In genomic region chr9:99846820-99847219, GRCm38 (mm10) we compare ENCODE assay signal across 8 mouse cellular contexts. TPM values are rescaled to one million over a fixed set of nuclear protein-coding genes. Genes with fewer than 3 reads are reported as not detected.
DNase-seq lines count a peak whose midpoint lies in the region; ATAC-seq and TF ChIP-seq lines count a peak whose summit lies in the region.

No protein-coding gene starts in this region.

- H3K4me2 ChIP-seq in midbrain, embryonic 16.5 days (ENCODE audit: low read length) = no peak overlapping the region
- H3K4me2 ChIP-seq in hindbrain, embryonic 14.5 days (replicated peaks) = no peak overlapping the region
- H3K4me2 ChIP-seq in neural tube, embryonic 11.5 days (ENCODE audit: low read depth) = no peak overlapping the region

- intact Hi-C loops in left cerebral cortex, postnatal 14 days (cut with DNase I) = loop anchor here (2.0 to 10.0 kb wide), 5 partner anchors 80 to 600 kb away; no protein-coding TSS in a partner anchor

- no peak for ATAC-seq in midbrain, embryonic 16.5 days
- ATAC-seq in hindbrain, embryonic 14.5 days (ENCODE audit: low FRiP score) = no peak
- no peak for ATAC-seq in neural tube, embryonic 11.5 days (ENCODE audit: insufficient read depth, low FRiP score, low TSS enrichment)

- no peak for TF ChIP-seq POLR2A in bone marrow, adult 2 months (IDR thresholded peaks at IDR 0.05; ENCODE audit: borderline replicate concordance, control insufficient read depth, low read depth, low read length)

- no peak overlapping the region for H3K27ac ChIP-seq in midbrain, embryonic 10.5 days (replicated peaks)
- H3K27ac ChIP-seq in midbrain, embryonic 16.5 days (ENCODE audit: low read length) = no peak overlapping the region
- H3K27ac ChIP-seq in bone marrow, adult 2 months (ENCODE audit: control insufficient read depth, insufficient read depth, low read depth, low read length, poor library complexity) = no peak overlapping the region
- H3K27ac ChIP-seq in hindbrain, embryonic 14.5 days = no peak overlapping the region
- H3K27ac ChIP-seq in neural tube, embryonic 11.5 days (ENCODE audit: low read depth, low read length) = no peak overlapping the region

- H3K4me3 ChIP-seq in midbrain, embryonic 10.5 days = no peak overlapping the region
- H3K4me3 ChIP-seq in midbrain, embryonic 16.5 days (ENCODE audit: low read depth, low read length) = no peak overlapping the region
- no peak overlapping the region for H3K4me3 ChIP-seq in bone marrow, adult 2 months (replicated peaks; ENCODE audit: control insufficient read depth, low read depth, low read length)
- no peak overlapping the region for H3K4me3 ChIP-seq in hindbrain, embryonic 14.5 days (replicated peaks; ENCODE audit: low read length)
- H3K4me3 ChIP-seq in neural tube, embryonic 11.5 days (ENCODE audit: low read depth, low read length) = no peak overlapping the region

- no peaks in the 10 kb centered on the region for H3K9me3 ChIP-seq in midbrain, embryonic 10.5 days (replicated peaks)
- no peaks in the 10 kb centered on the region for H3K9me3 ChIP-seq in midbrain, embryonic 16.5 days (replicated peaks; ENCODE audit: control insufficient read depth, low read length, poor library complexity, severe bottlenecking)
- no peaks in the 10 kb centered on the region for H3K9me3 ChIP-seq in hindbrain, embryonic 14.5 days (ENCODE audit: control insufficient read depth, low read length)
- H3K9me3 ChIP-seq in neural tube, embryonic 11.5 days (ENCODE audit: control insufficient read depth, low read length) = no peaks in the 10 kb centered on the region

- peak; percentile 81 for DNase-seq in midbrain, embryonic 10.5 days (ENCODE audit: low spot score)
- DNase-seq in fibroblast of lung, adult 2 months (ENCODE audit: low read depth) = peak; percentile 22
- DNase-seq in hindbrain, embryonic 14.5 days (ENCODE audit: low spot score) = peak; percentile 94
- DNase-seq in left cerebral cortex, postnatal 14 days (ENCODE audit: low spot score in 2 of 2) = peak; percentile 73 to 88
- peak; percentile 81 for DNase-seq in neural tube, embryonic 11.5 days (ENCODE audit: low spot score)
- peak; percentile 73 for DNase-seq in thymus, postnatal 4 days

- H3K27me3 ChIP-seq in midbrain, embryonic 10.5 days (ENCODE audit: low read depth, poor library complexity, severe bottlenecking) = peaks cover 42% of the 10 kb centered on the region
- no peaks in the 10 kb centered on the region for H3K27me3 ChIP-seq in midbrain, embryonic 16.5 days (ENCODE audit: control insufficient read depth, insufficient read depth, low read depth, low read length)
- no peaks in the 10 kb centered on the region for H3K27me3 ChIP-seq in hindbrain, embryonic 14.5 days (ENCODE audit: control insufficient read depth, insufficient read depth, low read length)
- no peaks in the 10 kb centered on the region for H3K27me3 ChIP-seq in neural tube, embryonic 11.5 days (ENCODE audit: control insufficient read depth, insufficient read depth, low read length)

- WGBS in midbrain, embryonic 10.5 days = 1% methylated on average over 4 of the region's 4 CpGs
- 3% methylated on average over 4 of the region's 4 CpGs for WGBS in midbrain, embryonic 16.5 days
- WGBS in bone marrow, adult 2 months = 1% methylated on average over 4 of the region's 4 CpGs
- 1% methylated on average over 4 of the region's 4 CpGs for WGBS in hindbrain, embryonic 14.5 days
- WGBS in neural tube, embryonic 11.5 days = 2% methylated on average over 4 of the region's 4 CpGs

- no peaks in the 10 kb centered on the region for H3K36me3 ChIP-seq in midbrain, embryonic 10.5 days
- no peaks in the 10 kb centered on the region for H3K36me3 ChIP-seq in midbrain, embryonic 16.5 days (ENCODE audit: control insufficient read depth, insufficient read depth, low read length)
- H3K36me3 ChIP-seq in hindbrain, embryonic 14.5 days (replicated peaks; ENCODE audit: control insufficient read depth, insufficient read depth) = no peaks in the 10 kb centered on the region
- H3K36me3 ChIP-seq in neural tube, embryonic 11.5 days (ENCODE audit: control insufficient read depth, insufficient read depth, low read length) = no peaks in the 10 kb centered on the region

- peak; percentile 73 for TF ChIP-seq CTCF in bone marrow, adult 2 months (IDR thresholded peaks at IDR 0.05; ENCODE audit: control insufficient read depth, insufficient read depth, low read length)

- peaks cover 6% of the 10 kb centered on the region; the same call in 1 of the 2 replicates for H3K4me1 ChIP-seq in midbrain, embryonic 10.5 days
- H3K4me1 ChIP-seq in midbrain, embryonic 16.5 days (ENCODE audit: control insufficient read depth, insufficient read depth, low read length) = no peaks in the 10 kb centered on the region
- H3K4me1 ChIP-seq in bone marrow, adult 2 months (ENCODE audit: control insufficient read depth, insufficient read depth, low read length) = no peaks in the 10 kb centered on the region
- H3K4me1 ChIP-seq in hindbrain, embryonic 14.5 days (replicated peaks; ENCODE audit: control insufficient read depth, insufficient read depth, low read length) = no peaks in the 10 kb centered on the region
- no peaks in the 10 kb centered on the region for H3K4me1 ChIP-seq in neural tube, embryonic 11.5 days (ENCODE audit: control insufficient read depth, insufficient read depth, low read length)

- no peak overlapping the region for H3K9ac ChIP-seq in midbrain, embryonic 16.5 days (ENCODE audit: low read depth, low read length)
- no peak overlapping the region for H3K9ac ChIP-seq in hindbrain, embryonic 14.5 days
- no peak overlapping the region for H3K9ac ChIP-seq in neural tube, embryonic 11.5 days (ENCODE audit: low read length)

RNA-seq across cellular contexts. Expression of gene Sox14, which starts 29.1 kb away (rescaled TPM):
- polyA plus RNA-seq in midbrain, embryonic 10.5 days (2016; fragmentation: Nextera tagmentation; extraction: Ambion mirVana) = 1.3 and 10.0 TPM in 2 replicates
- 60.0 and 76.6 TPM in 2 replicates for polyA plus RNA-seq in midbrain, embryonic 16.5 days (2015; fragmentation: Nextera tagmentation; extraction: Ambion mirVana)
- polyA plus RNA-seq in bone marrow, adult 2 months (2011; ENCODE audit: insufficient read depth, insufficient read length, low replicate concordance, missing spikeins) = not detected in 2 replicates
- polyA plus RNA-seq in hindbrain, embryonic 14.5 days (2014; fragmentation: Nextera tagmentation; extraction: Ambion mirVana) = 9.8 and 9.9 TPM in 2 replicates
- total RNA-seq in left cerebral cortex, postnatal 14 days (2021) = not detected
- 4.2 and 4.8 TPM in 2 replicates for polyA plus RNA-seq in neural tube, embryonic 11.5 days (2014; fragmentation: Nextera tagmentation; extraction: Ambion mirVana)

Comparison
In these comparisons a context has a peak if more than half of its experiments do, and no peak if none do; other contexts are left out.
1. DNase-seq: peak in every context shown above with its lines; median percentile 94 in hindbrain, embryonic 14.5 days; 81 in midbrain, embryonic 10.5 days; 81 in neural tube, embryonic 11.5 days; 80 in left cerebral cortex, postnatal 14 days; 73 in thymus, postnatal 4 days; 22 in fibroblast of lung, adult 2 months.